Comparison of ENCODE assay signal across 15 mouse cellular contexts in genomic region chr5:125507582-125507981, GRCm38 (mm10). TPM values are rescaled to one million over a fixed set of nuclear protein-coding genes. Genes with fewer than 3 reads are reported as not detected.
A peak's percentile ranks its signal among the peaks of the same experiment; 100 is the strongest.
DNase-seq lines count a peak whose midpoint lies in the region; ATAC-seq and TF ChIP-seq lines count a peak whose summit lies in the region.
"Had no signal": no experiment of that assay in that cellular context is flagged by ENCODE, and none has a peak within 500 bp of the region (broad histone marks: within the 10 kb centered on the region; RNA-seq: fewer than 3 reads in every experiment).

No protein-coding gene starts in this region.

- no peak overlapping the region for H3K4me2 ChIP-seq in embryonic facial prominence, embryonic 11.5 days (ENCODE audit: low read depth, low read length)
- no peak overlapping the region for H3K4me2 ChIP-seq in liver, embryonic 12.5 days
- H3K4me2 ChIP-seq: heart, embryonic 13.5 days; hindbrain, embryonic 15.5 days; lung, embryonic 15.5 days had no signal

- 83% methylated on average over 9 of the region's 9 CpGs for WGBS in embryonic facial prominence, embryonic 11.5 days
- WGBS in embryonic facial prominence, embryonic 10.5 days: 88% methylated on average over 9 of the region's 9 CpGs
- 92% methylated on average over 9 of the region's 9 CpGs for WGBS in liver, adult 2 months
- 88% methylated on average over 9 of the region's 9 CpGs for WGBS in liver, embryonic 12.5 days (ENCODE audit: insufficient replicate concordance)
- WGBS in cerebellum, adult 2 months: 93% methylated on average over 9 of the region's 9 CpGs

- ATAC-seq in embryonic facial prominence, embryonic 11.5 days (replicated peaks; ENCODE audit: insufficient number of reproducible peaks, low FRiP score, low TSS enrichment, low read depth): no peak
- ATAC-seq in liver, embryonic 12.5 days: no peak

- TF ChIP-seq EP300 in ES-Bruce4 (IDR thresholded peaks at IDR 0.05; ENCODE audit: insufficient read depth, low read depth, low read length): no peak

- peaks cover 5% of the 10 kb centered on the region for H3K36me3 ChIP-seq in embryonic facial prominence, embryonic 11.5 days (replicated peaks; ENCODE audit: control insufficient read depth, insufficient read depth, low read depth, low read length)
- H3K36me3 ChIP-seq in embryonic facial prominence, embryonic 10.5 days (replicated peaks): peaks cover 92% of the 10 kb centered on the region
- peaks cover 58% of the 10 kb centered on the region for H3K36me3 ChIP-seq in liver, adult 2 months (ENCODE audit: control insufficient read depth, insufficient read depth, low read length)
- peaks cover 82% of the 10 kb centered on the region for H3K36me3 ChIP-seq in liver, embryonic 12.5 days
- H3K36me3 ChIP-seq in ES-Bruce4 (ENCODE audit: control insufficient read depth, insufficient read depth, low read length, poor library complexity, severe bottlenecking): no peaks in the 10 kb centered on the region

- H3K27ac ChIP-seq in embryonic facial prominence, embryonic 11.5 days (replicated peaks; ENCODE audit: low read depth, low read length): no peak overlapping the region
- no peak overlapping the region for H3K27ac ChIP-seq in embryonic facial prominence, embryonic 10.5 days (replicated peaks)
- H3K27ac ChIP-seq in liver, adult 2 months (replicated peaks; ENCODE audit: insufficient read depth, low read depth, low read length): no peak overlapping the region
- H3K27ac ChIP-seq in liver, embryonic 12.5 days: no peak overlapping the region
- H3K27ac ChIP-seq in ES-Bruce4 (ENCODE audit: insufficient read depth, low read length): no peak overlapping the region
- H3K27ac ChIP-seq in cerebellum, adult 2 months (ENCODE audit: insufficient read depth, low read length): no peak overlapping the region
- H3K27ac ChIP-seq: heart, embryonic 13.5 days; hindbrain, embryonic 15.5 days; lung, embryonic 15.5 days; midbrain, embryonic 10.5 days had no signal

- peak; percentile 19 for DNase-seq in embryonic facial prominence, embryonic 11.5 days (ENCODE audit: low spot score)
- DNase-seq in embryonic facial prominence, embryonic 10.5 days (ENCODE audit: low spot score): no peak
- no peak for DNase-seq in liver, adult 2 months (ENCODE audit: extremely low read depth, low read depth, low spot score)
- no peak for DNase-seq in brain, embryonic 14.5 days (ENCODE audit: low read depth)
- no peak for DNase-seq in cerebellum, adult 2 months
- DNase-seq in layer of hippocampus, adult 11-12 months (ENCODE audit: low spot score): no peak
- DNase-seq: gastrocnemius, postnatal 10 days; right cerebral cortex, adult 18-20 months; thymus, postnatal 25 days had no signal

- H3K79me2 ChIP-seq in liver, adult 2 months (ENCODE audit: control insufficient read depth, insufficient read depth, low read length): no peaks in the 10 kb centered on the region

- no peaks in the 10 kb centered on the region for H3K27me3 ChIP-seq in embryonic facial prominence, embryonic 11.5 days (ENCODE audit: control insufficient read depth, insufficient read depth, low read length)
- no peaks in the 10 kb centered on the region for H3K27me3 ChIP-seq in embryonic facial prominence, embryonic 10.5 days (replicated peaks; ENCODE audit: low read depth, poor library complexity, severe bottlenecking)
- no peaks in the 10 kb centered on the region for H3K27me3 ChIP-seq in liver, adult 2 months (ENCODE audit: control insufficient read depth, insufficient read depth, low read length)
- no peaks in the 10 kb centered on the region for H3K27me3 ChIP-seq in liver, embryonic 12.5 days (replicated peaks)
- H3K27me3 ChIP-seq in ES-Bruce4 (ENCODE audit: control insufficient read depth, insufficient read depth, low read length, poor library complexity, severe bottlenecking): no peaks in the 10 kb centered on the region
- no peaks in the 10 kb centered on the region for H3K27me3 ChIP-seq in cerebellum, adult 2 months (ENCODE audit: control insufficient read depth, insufficient read depth, low read length)
- H3K27me3 ChIP-seq: heart, embryonic 13.5 days; hindbrain, embryonic 15.5 days; lung, embryonic 15.5 days had no signal

- no peaks in the 10 kb centered on the region for H3K4me1 ChIP-seq in embryonic facial prominence, embryonic 11.5 days (ENCODE audit: control insufficient read depth, insufficient read depth, low read length)
- no peaks in the 10 kb centered on the region; the same call in 1 of the 2 replicates for H3K4me1 ChIP-seq in embryonic facial prominence, embryonic 10.5 days
- H3K4me1 ChIP-seq in liver, adult 2 months (ENCODE audit: control insufficient read depth, insufficient read depth, low read length): no peaks in the 10 kb centered on the region
- no peaks in the 10 kb centered on the region for H3K4me1 ChIP-seq in liver, embryonic 12.5 days
- H3K4me1 ChIP-seq in ES-Bruce4 (ENCODE audit: control insufficient read depth, insufficient read depth, low read length): no peaks in the 10 kb centered on the region
- no peaks in the 10 kb centered on the region for H3K4me1 ChIP-seq in cerebellum, adult 2 months (ENCODE audit: control insufficient read depth, insufficient read depth, low read length)
- H3K4me1 ChIP-seq: heart, embryonic 13.5 days; lung, embryonic 15.5 days; midbrain, embryonic 10.5 days had no signal

- H3K4me3 ChIP-seq in embryonic facial prominence, embryonic 11.5 days (ENCODE audit: low read depth, low read length): no peak overlapping the region
- H3K4me3 ChIP-seq in embryonic facial prominence, embryonic 10.5 days: no peak overlapping the region
- H3K4me3 ChIP-seq in liver, adult 2 months (ENCODE audit: insufficient read depth, low read depth, low read length): no peak overlapping the region
- H3K4me3 ChIP-seq in liver, embryonic 12.5 days: no peak overlapping the region
- no peak overlapping the region for H3K4me3 ChIP-seq in ES-Bruce4 (ENCODE audit: low read depth, low read length)
- H3K4me3 ChIP-seq in cerebellum, adult 2 months (replicated peaks; ENCODE audit: insufficient read depth, low read depth, low read length): no peak overlapping the region
- H3K4me3 ChIP-seq: heart, embryonic 13.5 days; hindbrain, embryonic 15.5 days; lung, embryonic 15.5 days; midbrain, embryonic 10.5 days had no signal

- TF ChIP-seq CTCF in liver, adult 2 months (IDR thresholded peaks at IDR 0.05; ENCODE audit: low read depth, low read length): peak; percentile 55
- TF ChIP-seq CTCF in ES-Bruce4 (IDR thresholded peaks at IDR 0.05; ENCODE audit: low read depth, low read length): peak; percentile 62
- peak; percentile 24; the same call in 1 of the 2 replicates for TF ChIP-seq CTCF in brain, embryonic 14.5 days (IDR thresholded peaks at IDR 0.05; ENCODE audit: borderline replicate concordance, extremely low read depth, insufficient read depth, insufficient read length)
- no peak for TF ChIP-seq CTCF in cerebellum, adult 2 months (IDR thresholded peaks at IDR 0.05; ENCODE audit: borderline replicate concordance, insufficient read depth, low read depth, low read length)

- no peaks in the 10 kb centered on the region for H3K9me3 ChIP-seq in embryonic facial prominence, embryonic 11.5 days (replicated peaks; ENCODE audit: control insufficient read depth, low read length)
- H3K9me3 ChIP-seq in embryonic facial prominence, embryonic 10.5 days: no peaks in the 10 kb centered on the region
- no peaks in the 10 kb centered on the region for H3K9me3 ChIP-seq in liver, embryonic 12.5 days (replicated peaks)
- no peaks in the 10 kb centered on the region for H3K9me3 ChIP-seq in ES-Bruce4 (replicated peaks; ENCODE audit: control insufficient read depth, insufficient read depth, low read length, poor library complexity, severe bottlenecking)
- H3K9me3 ChIP-seq: heart, embryonic 13.5 days; hindbrain, embryonic 15.5 days; lung, embryonic 15.5 days; midbrain, embryonic 10.5 days had no signal

- H3K9ac ChIP-seq in embryonic facial prominence, embryonic 11.5 days (replicated peaks; ENCODE audit: low read length): no peak overlapping the region
- no peak overlapping the region for H3K9ac ChIP-seq in liver, adult 2 months (ENCODE audit: low read depth, low read length)
- no peak overlapping the region for H3K9ac ChIP-seq in liver, embryonic 12.5 days
- no peak overlapping the region for H3K9ac ChIP-seq in ES-Bruce4 (ENCODE audit: low read depth, poor library complexity, severe bottlenecking)
- H3K9ac ChIP-seq: heart, embryonic 13.5 days; hindbrain, embryonic 15.5 days; lung, embryonic 15.5 days had no signal

- no peak for TF ChIP-seq POLR2A in liver, adult 2 months (IDR thresholded peaks at IDR 0.05; ENCODE audit: extremely low read depth, insufficient read depth, low read length)
- TF ChIP-seq POLR2A in ES-Bruce4 (IDR thresholded peaks at IDR 0.05; ENCODE audit: insufficient read depth, low read length): no peak
- no peak for TF ChIP-seq POLR2A in brain, embryonic 14.5 days (IDR thresholded peaks at IDR 0.05; ENCODE audit: borderline replicate concordance, extremely low read depth, insufficient read depth, insufficient read length, poor library complexity, severe bottlenecking)
- no peak for TF ChIP-seq POLR2A in cerebellum, adult 2 months (IDR thresholded peaks at IDR 0.05; ENCODE audit: borderline replicate concordance, insufficient read depth, low read length)

RNA-seq across cellular contexts. Expression of gene Tmem132b, which starts 24.0 kb away (rescaled TPM):
- 0.13 and 0.60 TPM in 2 replicates for polyA plus RNA-seq in embryonic facial prominence, embryonic 11.5 days (2014; fragmentation: Nextera tagmentation; extraction: Ambion mirVana)
- 0.23 and 0.34 TPM in 2 replicates for polyA plus RNA-seq in embryonic facial prominence, embryonic 10.5 days (2016; fragmentation: Nextera tagmentation; extraction: Ambion mirVana)
- total RNA-seq in liver, adult 2 months (2014; rRNA removed): 0.07 TPM in 1 of 2 replicates, not detected in the other
- not detected in 2 replicates for polyA plus RNA-seq in liver, adult 2 months (2012; rRNA removed)
- 0.02 and 0.08 TPM in 2 replicates for polyA plus RNA-seq in liver, embryonic 12.5 days (2016; fragmentation: Nextera tagmentation; extraction: Ambion mirVana)
- 0.15 and 0.20 TPM in 2 replicates for polyA plus RNA-seq in ES-Bruce4 (2011; ENCODE audit: insufficient read depth, insufficient read length, low read depth, missing spikeins)
- polyA plus RNA-seq in brain, embryonic 14.5 days (2012; rRNA removed): 4.6 and 8.2 TPM in 2 replicates
- 4.7 and 5.9 TPM in 2 replicates for polyA plus RNA-seq in cerebellum, adult 2 months (2012; rRNA removed)

RNA-seq across cellular contexts. Expression of gene Aacs, which starts 32.0 kb away (rescaled TPM):
- 28.4 and 34.7 TPM in 2 replicates for polyA plus RNA-seq in embryonic facial prominence, embryonic 11.5 days (2014; fragmentation: Nextera tagmentation; extraction: Ambion mirVana)
- polyA plus RNA-seq in embryonic facial prominence, embryonic 10.5 days (2016; fragmentation: Nextera tagmentation; extraction: Ambion mirVana): 51.2 and 60.1 TPM in 2 replicates
- 29.3 and 40.9 TPM in 2 replicates for total RNA-seq in liver, adult 2 months (2014; rRNA removed)
- polyA plus RNA-seq in liver, adult 2 months (2012; rRNA removed): 66.8 and 190 TPM in 2 replicates
- polyA plus RNA-seq in liver, embryonic 12.5 days (2016; fragmentation: Nextera tagmentation; extraction: Ambion mirVana): 24.7 and 25.1 TPM in 2 replicates
- polyA plus RNA-seq in ES-Bruce4 (2011; ENCODE audit: insufficient read depth, insufficient read length, low read depth, missing spikeins): 23.2 and 26.3 TPM in 2 replicates
- polyA plus RNA-seq in brain, embryonic 14.5 days (2012; rRNA removed): 69.9 and 73.4 TPM in 2 replicates
- polyA plus RNA-seq in cerebellum, adult 2 months (2012; rRNA removed): 47.4 and 48.5 TPM in 2 replicates
